Mouse (Mus musculus) heart, embryonic 16.5 days (tissue): ENCODE data around the gene Ctnna3. TPM values are rescaled to one million over a fixed set of nuclear protein-coding genes. Genes with fewer than 3 reads are reported as not detected.

Source experiments
- ATAC-seq: fragments of 200-750 bp; cut with Nextera tagmentation; replicated peaks from 2 replicates; pipeline ENCODE4 v1.8.0; 2017; ENCODE audit warnings: moderate number of reproducible peaks; ENCODE audit not compliant: insufficient read depth, low FRiP score; ENCODE audit errors: extremely low read depth
- H3K27ac ChIP-seq: fragments of 300-500 bp; sonication (generic); 2 replicates; pipeline ENCODE4 v1.5.1; 2014; ENCODE audit warnings: mild to moderate bottlenecking, low read length, control low read depth, moderate library complexity
- H3K27me3 ChIP-seq: fragments of 300-500 bp; sonication (generic); 2 replicates; pipeline ENCODE4 v1.6.1; 2014; ENCODE audit warnings: low read length, mixed read lengths; ENCODE audit not compliant: control insufficient read depth, insufficient read depth
- H3K36me3 ChIP-seq: fragments of 300-500 bp; sonication (generic); 2 replicates; pipeline ENCODE4 v1.6.1; 2014; ENCODE audit not compliant: control insufficient read depth, insufficient read depth
- H3K4me1 ChIP-seq: fragments of 300-500 bp; sonication (generic); 2 replicates; pipeline ENCODE4 v1.6.1; 2014; ENCODE audit warnings: low read length, mixed read lengths; ENCODE audit not compliant: control insufficient read depth, insufficient read depth
- H3K4me2 ChIP-seq: fragments of 300-500 bp; sonication (generic); 2 replicates; pipeline ENCODE4 v1.6.1; 2014; ENCODE audit warnings: low read depth, mild to moderate bottlenecking, control low read depth, low read length
- H3K4me3 ChIP-seq: fragments of 300-500 bp; sonication (generic); 2 replicates; pipeline ENCODE4 v1.5.1; 2014; ENCODE audit warnings: mild to moderate bottlenecking, control low read depth, low read length
- H3K9ac ChIP-seq: fragments of 300-500 bp; sonication (generic); 2 replicates; pipeline ENCODE4 v1.6.1; 2014; ENCODE audit warnings: low read length, control low read depth
- H3K9me3 ChIP-seq: fragments of 300-500 bp; sonication (generic); replicated peaks from 2 replicates; pipeline ENCODE4 v1.6.1; 2016; ENCODE audit warnings: low read length; ENCODE audit not compliant: control insufficient read depth
- WGBS: fragments of 180-500 bp; shearing (Covaris S2); extraction: QIAGEN DNeasy Blood & Tissue Kit; methylation state at CpG from one replicate; pipeline ENCODE4 v1.1.7; 2014; 5-methylcytosine and 5-hydroxymethylcytosine counted together
- polyA plus RNA-seq: library from polyadenylated mRNA; unstranded; fragments of >200 nt; fragmentation: Nextera tagmentation; extraction: Ambion mirVana; gene quantifications from 2 replicates; pipeline ENCODE4 v1.2.1, GENCODE M21; 2015

Ctnna3 gene
- polyA plus RNA-seq, 1 experiment from 2014 or later: 27.6 TPM

DNA sequence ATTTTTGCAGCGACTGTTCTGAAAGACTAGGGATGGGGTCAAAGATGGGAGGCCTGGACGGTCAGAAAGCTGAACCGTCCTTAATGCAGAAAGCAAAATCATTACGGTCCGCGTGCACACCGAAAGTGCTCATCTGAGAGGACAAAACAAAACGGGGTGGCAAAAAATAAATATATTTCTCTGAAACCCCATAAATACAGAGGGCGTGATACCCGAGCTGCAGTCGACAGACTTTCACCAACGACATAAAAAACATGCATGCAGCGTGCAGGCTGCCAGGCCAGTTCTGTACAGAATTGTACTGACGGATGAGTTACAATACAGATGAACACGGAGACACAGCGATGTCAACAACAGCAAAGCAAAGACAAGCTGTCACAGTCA lies 656.3 kb downstream of the Ctnna3 start:
- H3K36me3 ChIP-seq: no peaks in the 10 kb centered on the region
- 70% methylated on average over 16 of the region's 16 CpGs for WGBS
- peaks cover 21% of the 10 kb centered on the region for H3K4me1 ChIP-seq
- H3K9ac ChIP-seq: no peak overlapping the region
- ATAC-seq: no peak
- H3K4me2 ChIP-seq: no peak overlapping the region
- no peak overlapping the region for H3K27ac ChIP-seq
- H3K27me3 ChIP-seq: peaks cover 9% of the 10 kb centered on the region
- no peak overlapping the region for H3K4me3 ChIP-seq
- no peaks in the 10 kb centered on the region for H3K9me3 ChIP-seq

DNA sequence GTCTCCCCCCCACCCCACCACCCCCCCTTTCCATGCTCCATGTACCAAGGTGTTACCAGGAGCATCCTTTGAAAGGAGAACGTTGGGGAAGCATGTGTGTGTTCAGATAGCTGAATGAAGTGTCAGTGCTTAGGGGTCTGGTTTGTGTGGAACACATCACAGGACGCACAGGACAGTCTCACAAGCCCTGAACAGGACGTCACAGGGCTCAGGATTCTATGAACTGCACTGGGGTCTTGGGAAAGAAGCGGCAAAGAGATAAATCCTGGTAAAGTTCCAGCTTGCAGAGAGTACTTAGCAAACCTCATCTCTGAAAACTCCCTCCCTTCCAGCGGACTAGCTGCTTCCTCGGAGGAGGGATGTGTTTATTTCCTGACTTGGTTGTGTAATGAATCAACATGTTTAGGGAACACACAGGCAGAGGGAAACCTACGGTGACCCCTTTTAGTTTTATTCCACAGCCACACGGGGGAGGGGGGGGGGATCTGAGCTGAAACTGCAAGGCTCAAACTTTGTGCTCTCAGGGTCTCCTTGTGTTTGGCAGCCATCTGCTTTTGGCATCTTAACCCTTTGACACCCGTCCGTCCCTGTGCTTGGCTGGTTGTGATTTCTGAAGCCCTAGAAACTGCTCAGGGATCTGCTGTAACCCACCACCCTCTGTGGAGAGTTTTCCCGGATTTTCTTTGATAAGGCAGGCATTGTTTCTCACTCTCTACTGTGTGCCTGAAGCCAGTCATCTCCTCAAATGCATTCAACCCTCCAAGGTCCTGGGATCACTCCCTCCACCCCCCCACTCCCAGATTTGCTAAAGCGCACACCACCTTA lies 656.9 kb downstream of the Ctnna3 start:
- no peaks in the 10 kb centered on the region for H3K9me3 ChIP-seq
- no peak overlapping the region for H3K27ac ChIP-seq
- H3K27me3 ChIP-seq: peaks cover 9% of the 10 kb centered on the region
- WGBS: 6% methylated on average over 12 of the region's 12 CpGs
- no peak overlapping the region for H3K9ac ChIP-seq
- H3K36me3 ChIP-seq: no peaks in the 10 kb centered on the region
- ATAC-seq: no peak
- H3K4me3 ChIP-seq: peak overlapping the region; percentile 51; the same call in 1 of the 2 replicates
- peak overlapping the region; percentile 73 for H3K4me2 ChIP-seq
- peaks cover 21% of the 10 kb centered on the region for H3K4me1 ChIP-seq

DNA sequence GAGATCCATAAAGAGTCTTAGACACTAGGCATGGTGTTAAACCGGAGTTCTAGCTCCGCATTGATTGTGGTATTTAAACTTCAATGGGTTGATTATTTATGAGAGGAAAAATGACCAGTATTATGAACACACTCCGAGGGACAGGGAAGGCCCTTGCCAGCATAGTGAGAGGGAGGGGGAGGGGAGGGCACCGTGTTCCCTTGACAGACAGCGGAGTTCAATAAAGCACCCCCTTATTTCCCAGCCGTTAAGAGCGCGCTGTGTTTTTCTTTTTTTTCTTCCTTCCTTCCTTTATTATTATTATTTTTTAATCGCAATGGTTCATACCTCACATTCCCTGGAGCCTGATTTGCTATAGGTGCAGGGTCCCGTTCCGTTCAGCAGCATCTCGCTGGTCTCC lies 657.6 kb downstream of the Ctnna3 start:
- peak overlapping the region; percentile 51 for H3K4me3 ChIP-seq
- H3K4me2 ChIP-seq: peak overlapping the region; percentile 73
- 3% methylated on average over 12 of the region's 12 CpGs for WGBS
- H3K36me3 ChIP-seq: no peaks in the 10 kb centered on the region
- H3K9ac ChIP-seq: peak overlapping the region; percentile 26; the same call in 1 of the 2 replicates
- peaks cover 21% of the 10 kb centered on the region for H3K4me1 ChIP-seq
- H3K9me3 ChIP-seq: no peaks in the 10 kb centered on the region
- no peak for ATAC-seq
- no peak overlapping the region for H3K27ac ChIP-seq
- peaks cover 9% of the 10 kb centered on the region for H3K27me3 ChIP-seq

DNA sequence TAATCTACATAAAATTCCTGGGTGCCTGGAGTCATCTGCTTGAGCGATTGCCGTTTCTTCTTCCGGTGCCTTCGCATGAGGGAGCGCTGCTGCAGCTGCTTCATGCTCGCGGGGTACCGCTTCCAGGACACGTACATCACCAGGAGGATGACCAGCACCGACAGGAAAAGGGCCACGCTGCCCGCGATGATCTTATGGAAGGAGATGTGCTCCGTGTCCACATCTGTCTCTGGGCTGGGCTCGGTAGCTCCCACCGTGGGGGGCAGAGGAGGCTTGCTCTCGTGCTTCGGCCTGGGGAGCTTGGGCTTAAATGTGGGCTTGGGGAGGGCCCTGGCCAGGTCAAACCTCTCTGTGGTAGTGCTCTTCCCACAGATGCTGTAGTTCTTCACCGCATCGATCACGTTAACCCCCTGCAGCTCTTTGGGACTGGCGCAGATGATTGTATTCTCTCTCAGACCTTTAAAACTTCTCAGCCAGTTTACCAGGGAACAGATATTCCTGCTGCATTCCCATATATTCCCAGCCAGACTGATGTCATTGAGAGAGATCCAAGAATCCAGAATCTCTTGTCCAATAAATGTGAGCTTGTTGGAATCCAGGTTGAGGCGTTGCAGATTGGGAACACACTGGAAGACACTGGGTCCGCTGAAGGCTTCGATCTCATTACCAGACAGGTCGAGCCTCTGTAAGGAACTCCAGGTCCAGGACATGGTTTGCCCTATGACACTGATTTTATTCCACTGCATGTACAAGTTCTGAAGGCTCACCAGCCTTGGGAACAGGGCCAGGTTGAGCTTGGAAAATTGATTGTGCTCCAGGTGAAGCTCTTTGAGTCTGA lies 658.3 kb downstream of the Ctnna3 start:
- peaks cover 9% of the 10 kb centered on the region for H3K27me3 ChIP-seq
- H3K4me1 ChIP-seq: peaks cover 21% of the 10 kb centered on the region
- ATAC-seq: no peak
- no peaks in the 10 kb centered on the region for H3K36me3 ChIP-seq
- H3K9ac ChIP-seq: peak overlapping the region; percentile 26
- WGBS: 11% methylated on average over 26 of the region's 26 CpGs
- peak overlapping the region; percentile 51 for H3K4me3 ChIP-seq
- no peak overlapping the region for H3K27ac ChIP-seq
- peak overlapping the region; percentile 73 for H3K4me2 ChIP-seq
- H3K9me3 ChIP-seq: no peaks in the 10 kb centered on the region

DNA sequence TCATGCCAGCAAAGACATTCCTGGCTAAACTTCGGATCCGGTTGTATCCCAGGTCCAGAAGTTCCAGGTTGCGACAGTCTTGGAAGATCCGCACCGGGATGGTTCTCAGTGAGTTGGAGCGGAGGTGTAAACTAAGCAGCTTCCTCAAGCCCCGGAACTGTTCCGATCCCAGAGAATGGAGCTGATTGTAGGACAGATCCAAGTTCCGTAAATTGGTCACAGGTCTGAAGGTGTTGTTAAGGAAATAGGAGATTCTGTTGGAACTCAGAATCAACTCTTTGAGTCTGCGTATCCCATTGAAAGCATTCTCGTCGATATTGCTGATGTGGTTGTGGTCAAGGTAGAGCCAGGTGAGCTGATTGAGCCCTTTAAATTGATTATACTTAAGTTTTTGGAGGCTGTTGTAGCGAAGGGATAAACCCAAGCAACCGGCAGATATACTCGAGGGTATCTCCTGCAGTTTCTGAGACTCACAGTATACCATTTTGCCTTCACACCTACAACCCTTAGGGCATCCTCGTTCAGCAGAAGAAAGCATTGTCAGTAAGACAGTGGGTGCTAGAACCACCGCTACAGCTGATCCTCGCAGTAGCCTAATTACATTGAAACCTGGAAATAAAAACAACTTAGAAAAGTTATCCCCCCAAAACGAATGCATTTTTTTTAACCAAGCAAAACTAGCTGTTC lies 659.0 kb downstream of the Ctnna3 start:
- Histone ChIP-seq H3K4me2 (no peak overlapping the region), H3K27me3 (peaks cover 9% of the 10 kb centered on the region), H3K9me3 (no peaks in the 10 kb centered on the region), H3K4me1 (peaks cover 19% of the 10 kb centered on the region), H3K27ac (no peak overlapping the region), H3K36me3 (no peaks in the 10 kb centered on the region), H3K9ac (no peak overlapping the region), H3K4me3 (no peak overlapping the region)
- no peak for ATAC-seq
- WGBS: 45% methylated on average over 19 of the region's 19 CpGs

DNA sequence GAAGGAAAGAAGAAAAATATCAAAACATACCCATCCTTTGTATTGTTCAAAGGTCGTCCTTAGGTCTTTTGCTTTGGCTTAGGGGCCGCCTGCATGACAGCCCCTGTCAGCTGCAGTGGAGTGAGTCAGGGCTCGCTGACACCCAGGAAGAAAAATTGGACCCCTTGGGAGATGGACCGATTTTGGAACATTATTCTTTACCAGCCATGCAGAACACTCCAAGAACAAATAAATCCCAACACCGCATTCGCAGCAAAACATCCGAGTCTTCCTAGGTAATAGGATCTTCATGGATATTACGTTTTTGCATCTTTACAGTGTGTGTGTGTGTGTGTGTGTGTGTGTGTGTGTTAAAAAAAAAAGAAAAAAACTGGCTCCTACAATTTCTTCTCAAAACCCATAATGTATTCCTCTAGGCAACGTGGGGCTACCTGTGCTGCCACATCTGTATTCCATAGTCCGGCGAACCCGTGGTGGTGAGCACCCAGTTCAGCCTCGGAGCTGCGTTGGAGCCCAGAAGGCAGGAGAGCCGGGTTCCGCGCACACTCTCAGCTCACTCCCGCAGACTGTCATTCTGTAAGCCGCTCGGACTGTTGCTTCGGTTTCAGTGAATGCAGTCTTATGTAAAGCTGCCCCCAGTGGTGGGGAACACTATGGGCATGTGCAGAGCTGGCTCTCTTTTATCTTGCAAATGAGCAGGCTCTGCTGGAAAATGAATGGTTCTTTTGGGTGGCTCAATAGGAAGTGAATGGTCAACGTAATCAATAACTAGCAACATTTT lies 660.0 kb downstream of the Ctnna3 start, which contains the start of gene Lrrtm3:
Gene Lrrtm3 (minus strand): TSS at position 598 of the 781 bp plus-strand sequence.
- Histone ChIP-seq H3K36me3 (no peaks in the 10 kb centered on the region), H3K4me1 (peaks cover 19% of the 10 kb centered on the region), H3K4me2 (peak within 1 kb of the TSS; percentile 82), H3K27me3 (peaks cover 9% of the 10 kb centered on the region), H3K27ac (no peak within 1 kb of the TSS), H3K4me3 (peak within 1 kb of the TSS; percentile 46), H3K9ac (peak within 1 kb of the TSS; percentile 53), H3K9me3 (no peaks in the 10 kb centered on the region)
- peak; percentile 82; the same call in 1 of the 2 replicates for ATAC-seq
- 6% methylated on average over 22 of the region's 22 CpGs for WGBS

DNA sequence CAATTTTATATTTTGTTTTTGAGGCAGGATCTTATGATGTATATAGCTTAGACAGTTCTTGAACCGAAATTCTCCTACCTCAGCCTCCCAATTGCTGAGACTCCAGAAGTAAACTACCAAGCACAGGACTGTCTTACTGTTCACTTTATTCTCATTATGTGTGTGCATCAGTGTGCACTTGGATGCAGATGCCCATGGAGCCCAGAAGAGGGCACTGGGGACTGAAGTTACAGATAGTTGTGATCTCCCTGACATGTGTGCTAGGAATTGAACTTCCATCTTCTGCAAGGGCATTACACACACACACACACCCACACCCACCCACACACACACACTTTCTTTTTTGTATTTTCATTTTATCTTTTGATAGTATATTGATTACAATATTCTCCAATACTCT lies 666.6 kb downstream of the Ctnna3 start:
- Histone ChIP-seq H3K9ac (no peak overlapping the region), H3K27ac (no peak overlapping the region), H3K9me3 (no peaks in the 10 kb centered on the region), H3K4me3 (no peak overlapping the region), H3K4me2 (no peak overlapping the region), H3K27me3 (no peaks in the 10 kb centered on the region), H3K4me1 (no peaks in the 10 kb centered on the region), H3K36me3 (no peaks in the 10 kb centered on the region)
- 93% methylated on average over 1 of the region's 1 CpGs for WGBS
- ATAC-seq: no peak

DNA sequence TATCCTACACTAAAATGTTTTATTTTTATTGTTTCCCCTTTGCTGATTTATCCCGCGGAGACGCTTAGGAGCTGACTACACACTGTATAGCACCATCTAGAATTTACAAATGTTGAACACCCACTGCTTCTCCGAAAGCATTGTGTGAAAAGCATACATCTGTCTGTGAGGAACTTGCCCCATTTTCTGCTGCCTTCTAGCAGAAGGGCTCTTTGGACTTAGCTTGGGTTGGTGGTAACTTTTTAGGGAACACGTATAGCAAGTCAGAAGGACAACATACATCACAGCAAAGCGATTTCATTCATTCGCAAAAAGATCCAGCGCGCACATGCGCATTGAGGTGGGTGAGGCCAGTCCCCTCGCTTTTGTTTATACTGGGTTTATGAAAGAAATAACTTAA lies 685.3 kb downstream of the Ctnna3 start:
- no peak overlapping the region for H3K4me2 ChIP-seq
- no peak overlapping the region for H3K27ac ChIP-seq
- no peak overlapping the region for H3K9ac ChIP-seq
- H3K9me3 ChIP-seq: no peaks in the 10 kb centered on the region
- ATAC-seq: no peak
- no peak overlapping the region for H3K4me3 ChIP-seq
- H3K4me1 ChIP-seq: no peaks in the 10 kb centered on the region
- no peaks in the 10 kb centered on the region for H3K27me3 ChIP-seq
- 94% methylated on average over 11 of the region's 11 CpGs for WGBS
- no peaks in the 10 kb centered on the region for H3K36me3 ChIP-seq
